Mouse (Mus musculus): ENCODE data around the gene Atxn3. TPM values are rescaled to one million over a fixed set of nuclear protein-coding genes. Genes with fewer than 3 reads are reported as not detected.
A peak's percentile ranks its signal among the peaks of the same experiment; 100 is the strongest.
"Not testable (repeated sequence)": the region's sequence is repeated elsewhere in the genome, so short reads cannot be mapped to it uniquely, and the experiment has no call there.

Atxn3 gene
- polyA plus RNA-seq, 1 experiment from 2014 or later, result 10.7 TPM

DNA sequence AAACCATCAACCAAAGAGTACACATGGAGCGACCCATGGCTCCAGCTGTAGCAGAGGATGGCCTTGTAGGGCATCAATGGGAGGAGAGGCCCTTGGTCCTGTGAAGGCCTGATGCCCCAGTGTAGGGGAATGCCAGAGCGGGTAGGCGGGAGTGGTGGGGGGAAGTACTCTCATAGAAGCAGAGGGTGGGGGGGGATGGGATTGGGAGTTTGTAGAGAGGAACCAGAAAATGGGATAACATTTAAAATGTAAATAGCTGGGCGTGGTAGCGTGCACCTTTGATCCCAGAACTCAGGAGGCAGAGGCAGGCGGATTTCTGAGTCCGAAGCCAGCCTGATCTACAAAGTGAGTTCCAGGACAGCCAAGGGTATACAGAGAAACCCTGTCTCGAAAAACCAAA is 2.2 kb downstream of the Atxn3 start:
- not testable (repeated sequence) for H3K9me3 ChIP-seq; H3K4me2 ChIP-seq; H3K27ac ChIP-seq; H3K36me3 ChIP-seq; H3K4me3 ChIP-seq; H3K27me3 ChIP-seq; H3K9ac ChIP-seq; ATAC-seq (ENCODE audit: insufficient number of reproducible peaks, insufficient read depth, low FRiP score, low TSS enrichment, low read depth)
- H3K4me1 ChIP-seq, result peaks cover 16% of the 10 kb centered on the region
- 95% methylated on average over 8 of the region's 8 CpGs for WGBS

DNA sequence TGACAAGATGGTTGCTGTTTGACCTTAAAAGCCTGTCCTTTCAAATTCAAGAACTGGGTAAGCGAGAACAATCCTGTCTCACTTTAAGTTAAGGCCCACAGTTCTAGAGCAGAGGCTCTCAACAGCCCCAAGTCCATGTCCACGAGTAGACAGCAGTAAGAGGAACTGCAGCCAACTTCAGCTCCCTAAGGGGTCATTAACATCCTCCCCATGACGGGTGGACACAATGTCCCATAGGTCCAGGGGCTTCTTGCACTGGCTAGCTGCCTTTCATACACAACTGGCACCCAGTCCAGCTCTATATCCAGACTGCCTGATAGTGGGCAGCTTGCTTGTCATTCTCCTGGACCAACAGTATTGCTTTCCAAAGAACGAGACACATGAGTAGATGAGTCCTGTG is 9.2 kb downstream of the Atxn3 start:
- no peaks in the 10 kb centered on the region for H3K4me1 ChIP-seq
- H3K4me2 ChIP-seq, result no peak overlapping the region
- H3K9ac ChIP-seq, result no peak overlapping the region
- no peak overlapping the region for H3K4me3 ChIP-seq
- H3K36me3 ChIP-seq, result peaks cover 34% of the 10 kb centered on the region
- no peaks in the 10 kb centered on the region for H3K27me3 ChIP-seq
- no peak for ATAC-seq (ENCODE audit: insufficient number of reproducible peaks, insufficient read depth, low FRiP score, low TSS enrichment, low read depth)
- WGBS, result 76% methylated on average over 4 of the region's 4 CpGs
- no peak overlapping the region for H3K27ac ChIP-seq
- H3K9me3 ChIP-seq, result no peaks in the 10 kb centered on the region

DNA sequence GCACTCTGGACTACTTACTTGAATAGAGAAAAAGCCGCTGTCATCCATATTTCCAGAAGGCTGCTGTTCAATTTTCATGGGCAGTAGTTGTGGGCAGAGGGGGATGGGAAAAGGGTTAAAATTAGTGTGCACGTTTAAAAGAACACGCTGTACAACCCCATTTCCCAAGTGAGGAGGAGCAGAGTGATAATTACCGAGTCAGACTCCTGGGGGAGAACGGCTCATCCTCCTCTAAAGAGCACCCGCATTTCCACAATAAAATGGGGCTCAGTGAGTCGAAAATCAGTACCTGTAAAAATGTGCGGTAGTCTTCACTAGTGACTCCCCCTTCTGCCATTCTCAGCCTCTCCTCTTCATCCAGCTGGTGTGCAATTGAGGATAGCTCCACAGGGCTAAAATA is 10.1 kb downstream of the Atxn3 start:
- Histone ChIP-seq H3K9ac (no peak overlapping the region), H3K4me1 (no peaks in the 10 kb centered on the region), H3K36me3 (peaks cover 38% of the 10 kb centered on the region), H3K9me3 (no peaks in the 10 kb centered on the region), H3K27me3 (no peaks in the 10 kb centered on the region), H3K4me3 (no peak overlapping the region), H3K4me2 (no peak overlapping the region), H3K27ac (no peak overlapping the region)
- no peak for ATAC-seq (ENCODE audit: insufficient number of reproducible peaks, insufficient read depth, low FRiP score, low TSS enrichment, low read depth)
- 90% methylated on average over 8 of the region's 8 CpGs for WGBS

DNA sequence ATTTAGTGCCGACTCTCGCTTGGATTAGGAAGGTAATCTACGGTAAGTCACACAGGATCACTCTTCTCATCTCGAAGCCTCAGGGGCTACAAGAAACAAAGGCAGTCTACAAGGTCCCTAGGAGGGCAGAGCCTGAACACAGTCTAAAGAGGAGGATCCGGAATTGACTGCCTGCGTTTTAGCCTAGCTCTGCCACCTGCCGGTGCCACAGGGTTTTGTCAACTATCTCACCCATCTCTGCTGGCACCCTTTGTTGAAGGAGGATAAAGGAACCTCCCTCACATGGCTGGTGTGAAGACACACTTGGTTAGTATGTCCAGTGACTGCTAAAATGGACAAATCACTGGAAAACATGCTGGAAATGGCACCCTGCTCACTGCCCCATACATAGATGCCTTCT is 20.5 kb downstream of the Atxn3 start:
- H3K27me3 ChIP-seq, result no peaks in the 10 kb centered on the region
- WGBS, result 82% methylated on average over 7 of the region's 7 CpGs
- peaks cover 81% of the 10 kb centered on the region for H3K36me3 ChIP-seq
- no peak overlapping the region for H3K9ac ChIP-seq
- H3K4me2 ChIP-seq, result no peak overlapping the region
- H3K4me1 ChIP-seq, result no peaks in the 10 kb centered on the region
- H3K27ac ChIP-seq, result no peak overlapping the region
- H3K4me3 ChIP-seq, result no peak overlapping the region
- peaks cover 5% of the 10 kb centered on the region; the same call in 1 of the 2 replicates for H3K9me3 ChIP-seq
- ATAC-seq (ENCODE audit: insufficient number of reproducible peaks, insufficient read depth, low FRiP score, low TSS enrichment, low read depth), result no peak

DNA sequence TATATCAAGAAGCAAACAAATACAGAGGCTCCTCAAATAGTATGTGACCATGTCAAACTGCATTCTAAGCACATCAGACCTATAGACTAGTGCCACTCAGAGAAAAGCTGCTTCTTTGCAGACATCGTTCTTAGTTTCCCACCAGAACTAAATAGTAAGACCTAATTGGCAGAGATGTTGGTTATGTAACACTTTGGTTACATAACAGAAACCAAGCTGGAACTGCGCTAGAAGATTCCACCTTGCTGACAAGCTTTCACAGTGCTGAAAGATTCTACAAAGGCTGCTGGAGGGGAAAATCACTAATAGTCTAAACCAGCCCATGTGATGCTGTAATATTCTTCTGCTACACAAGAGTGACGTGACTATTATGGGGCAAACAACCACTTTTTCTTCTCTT is 22.8 kb downstream of the Atxn3 start:
- Histone ChIP-seq H3K9ac (no peak overlapping the region), H3K27ac (no peak overlapping the region), H3K27me3 (no peaks in the 10 kb centered on the region), H3K4me1 (no peaks in the 10 kb centered on the region), H3K4me3 (no peak overlapping the region), H3K9me3 (0 out of 2 replicates have a peak, but pooled peaks cover 5% of the 10 kb centered on the region), H3K36me3 (peaks cover 82% of the 10 kb centered on the region), H3K4me2 (no peak overlapping the region)
- no peak for ATAC-seq (ENCODE audit: insufficient number of reproducible peaks, insufficient read depth, low FRiP score, low TSS enrichment, low read depth)
- 92% methylated on average over 3 of the region's 3 CpGs for WGBS

DNA sequence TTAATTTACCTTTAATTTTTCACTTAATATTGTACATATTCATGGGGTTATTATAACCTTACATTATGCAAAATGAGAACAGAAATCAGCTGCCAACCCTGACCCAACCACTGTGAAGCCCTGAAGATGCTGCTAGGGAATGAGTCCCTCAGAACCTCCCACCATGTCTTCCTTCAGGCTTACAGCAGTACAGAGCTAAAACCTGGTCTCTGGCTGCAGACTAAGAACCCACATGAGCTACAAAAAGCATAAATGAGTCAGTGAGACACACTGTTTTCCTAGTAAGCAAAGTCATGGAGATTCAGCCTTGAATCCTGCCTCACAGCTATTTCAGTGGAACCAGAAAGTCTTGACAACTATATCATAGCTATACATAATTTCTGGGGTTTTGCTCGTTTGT is 29.6 kb downstream of the Atxn3 start:
- ATAC-seq (ENCODE audit: insufficient number of reproducible peaks, insufficient read depth, low FRiP score, low TSS enrichment, low read depth), result no peak
- H3K36me3 ChIP-seq, result peaks cover 83% of the 10 kb centered on the region
- H3K27ac ChIP-seq, result no peak overlapping the region
- no peak overlapping the region for H3K4me3 ChIP-seq
- H3K27me3 ChIP-seq, result no peaks in the 10 kb centered on the region
- 83% methylated on average over 1 of the region's 1 CpGs for WGBS
- H3K9me3 ChIP-seq, result no peaks in the 10 kb centered on the region
- H3K4me1 ChIP-seq, result no peaks in the 10 kb centered on the region
- H3K9ac ChIP-seq, result no peak overlapping the region
- H3K4me2 ChIP-seq, result no peak overlapping the region

DNA sequence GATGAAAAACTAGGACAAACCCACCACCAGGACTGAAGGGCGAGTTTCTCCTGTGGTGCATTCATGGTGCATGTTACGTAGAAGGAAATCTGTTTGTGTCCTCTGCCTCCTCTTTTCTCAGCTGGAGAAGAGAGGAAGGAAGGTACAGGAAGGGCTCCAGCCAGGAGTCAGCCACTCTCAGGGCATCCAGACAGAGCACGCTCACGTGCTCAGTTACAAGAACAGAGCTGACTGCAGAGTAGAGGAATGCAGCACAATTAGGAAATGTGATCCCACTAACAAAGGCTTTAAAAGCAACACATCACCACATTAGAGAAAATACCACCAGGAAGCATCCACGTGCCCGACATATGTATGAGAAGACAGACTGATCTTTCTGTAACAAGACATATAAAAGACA is 35.7 kb downstream of the Atxn3 start:
- Histone ChIP-seq H3K27ac (0 out of 2 replicates have a peak overlapping the region, but pooled peaks have one; percentile 17), H3K9me3 (no peaks in the 10 kb centered on the region), H3K4me1 (no peaks in the 10 kb centered on the region), H3K36me3 (peaks cover 39% of the 10 kb centered on the region), H3K4me2 (no peak overlapping the region), H3K27me3 (no peaks in the 10 kb centered on the region), H3K9ac (no peak overlapping the region), H3K4me3 (no peak overlapping the region)
- no peak for ATAC-seq (ENCODE audit: insufficient number of reproducible peaks, insufficient read depth, low FRiP score, low TSS enrichment, low read depth)
- 57% methylated on average over 6 of the region's 6 CpGs for WGBS

DNA sequence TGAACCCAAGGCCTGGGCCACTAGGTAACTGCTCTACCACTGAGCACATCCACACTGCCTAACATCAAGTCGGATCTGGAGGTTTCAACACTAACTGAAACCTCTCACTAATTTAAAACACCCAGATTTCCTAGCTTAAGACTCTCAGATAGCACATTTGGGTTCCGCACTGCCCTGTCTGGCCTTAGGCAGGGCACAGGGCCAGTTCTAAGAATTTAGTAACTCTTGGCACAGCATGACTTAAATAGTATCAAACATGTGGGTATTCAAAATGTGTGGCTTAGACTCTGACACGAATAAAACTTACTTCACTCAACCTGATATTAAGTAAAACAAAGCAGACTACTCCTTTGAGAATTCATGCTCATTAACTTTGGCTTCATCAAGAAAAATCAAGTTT is 38.2 kb downstream of the Atxn3 start:
- no peaks in the 10 kb centered on the region for H3K27me3 ChIP-seq
- no peak overlapping the region for H3K9ac ChIP-seq
- no peak overlapping the region for H3K4me3 ChIP-seq
- H3K27ac ChIP-seq, result no peak overlapping the region
- ATAC-seq (ENCODE audit: insufficient number of reproducible peaks, insufficient read depth, low FRiP score, low TSS enrichment, low read depth), result no peak
- 81% methylated on average over 3 of the region's 3 CpGs for WGBS
- H3K9me3 ChIP-seq, result no peaks in the 10 kb centered on the region
- no peak overlapping the region for H3K4me2 ChIP-seq
- no peaks in the 10 kb centered on the region for H3K4me1 ChIP-seq
- H3K36me3 ChIP-seq, result peaks cover 16% of the 10 kb centered on the region

DNA sequence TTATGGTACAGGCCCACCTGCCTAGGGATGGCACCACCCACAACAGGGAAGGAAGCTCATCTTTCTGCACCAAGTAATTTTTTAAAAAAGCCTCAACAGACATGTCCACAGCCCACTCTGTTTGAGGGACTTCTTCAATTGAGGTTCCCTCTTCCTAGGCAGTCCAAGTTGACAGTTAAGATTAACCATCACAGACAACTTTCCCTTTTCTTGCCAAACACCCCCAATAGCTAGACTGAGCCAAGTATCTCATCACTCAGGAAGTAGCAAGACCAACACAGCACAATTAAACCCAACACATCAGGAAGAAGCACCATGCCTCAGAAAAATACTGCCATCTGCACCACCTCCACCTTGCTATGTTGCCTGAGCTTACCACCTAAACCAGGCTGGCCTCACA is 40.9 kb downstream of the Atxn3 start:
- peaks cover under 1% of the 10 kb centered on the region; the same call in 1 of the 2 replicates for H3K36me3 ChIP-seq
- no peak for ATAC-seq (ENCODE audit: insufficient number of reproducible peaks, insufficient read depth, low FRiP score, low TSS enrichment, low read depth)
- no peak overlapping the region for H3K27ac ChIP-seq
- no peak overlapping the region for H3K9ac ChIP-seq
- H3K27me3 ChIP-seq, result no peaks in the 10 kb centered on the region
- H3K4me2 ChIP-seq, result no peak overlapping the region
- no peaks in the 10 kb centered on the region for H3K9me3 ChIP-seq
- 0 out of 2 replicates have a peak, but pooled peaks cover 5% of the 10 kb centered on the region for H3K4me1 ChIP-seq
- no peak overlapping the region for H3K4me3 ChIP-seq

DNA sequence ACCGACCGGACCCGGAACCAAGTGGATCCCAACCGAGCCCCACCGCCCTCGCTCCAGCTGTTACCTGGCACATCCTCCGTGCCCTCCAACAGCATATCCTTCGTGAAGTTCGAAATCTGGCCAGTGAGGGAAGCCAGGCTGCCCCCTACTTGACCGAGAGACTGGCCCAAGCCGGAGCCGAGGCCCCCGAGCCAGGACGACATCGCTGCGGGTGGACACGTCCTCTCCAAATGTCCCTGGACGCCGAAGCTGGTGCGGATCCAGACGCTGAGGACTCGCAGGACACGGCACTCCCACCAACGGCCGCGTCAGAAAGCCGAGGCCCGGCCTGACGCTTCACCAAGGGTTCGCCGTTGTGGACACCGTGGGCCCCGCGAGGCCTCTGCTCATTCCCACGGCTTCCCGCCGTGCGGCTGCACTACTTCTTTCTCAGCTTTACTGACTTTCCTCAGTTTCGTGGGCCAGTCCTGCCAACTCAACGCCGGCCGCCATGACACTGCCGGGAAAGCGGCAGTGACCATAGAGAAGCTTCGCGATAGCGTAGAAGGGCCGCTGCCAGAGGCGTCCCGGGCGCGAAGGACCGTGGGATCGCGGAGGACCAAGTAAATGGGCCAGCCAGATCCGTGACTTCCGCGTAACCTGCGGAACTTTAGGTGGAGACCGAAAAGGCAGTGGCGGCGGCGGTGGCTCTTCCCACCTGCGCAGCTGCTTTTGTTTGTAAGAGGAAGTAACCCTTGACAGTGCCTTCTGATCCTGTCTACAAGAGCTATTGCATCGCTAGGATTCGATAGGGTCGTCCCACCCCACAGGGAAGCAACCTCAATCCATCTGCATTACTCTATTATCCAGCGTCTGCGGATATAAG is 45.2 kb downstream of the Atxn3 start, which contains the start of gene Trip11:
Gene Trip11 (minus strand): TSS at position 642 of the 865 bp plus-strand sequence.
- 0 out of 2 replicates have a peak, but pooled peaks cover 4% of the 10 kb centered on the region for H3K9me3 ChIP-seq
- H3K9ac ChIP-seq, result peak within 1 kb of the TSS; percentile 95
- H3K27me3 ChIP-seq, result no peaks in the 10 kb centered on the region
- H3K4me2 ChIP-seq, result peak within 1 kb of the TSS; percentile 74
- H3K27ac ChIP-seq, result peak within 1 kb of the TSS; percentile 90
- peaks cover 16% of the 10 kb centered on the region for H3K36me3 ChIP-seq
- H3K4me3 ChIP-seq, result peak within 1 kb of the TSS; percentile 74
- peak; percentile 94 for ATAC-seq (ENCODE audit: insufficient number of reproducible peaks, insufficient read depth, low FRiP score, low TSS enrichment, low read depth)
- under 1% methylated on average over 69 of the region's 69 CpGs for WGBS
- H3K4me1 ChIP-seq, result peaks cover 21% of the 10 kb centered on the region

DNA sequence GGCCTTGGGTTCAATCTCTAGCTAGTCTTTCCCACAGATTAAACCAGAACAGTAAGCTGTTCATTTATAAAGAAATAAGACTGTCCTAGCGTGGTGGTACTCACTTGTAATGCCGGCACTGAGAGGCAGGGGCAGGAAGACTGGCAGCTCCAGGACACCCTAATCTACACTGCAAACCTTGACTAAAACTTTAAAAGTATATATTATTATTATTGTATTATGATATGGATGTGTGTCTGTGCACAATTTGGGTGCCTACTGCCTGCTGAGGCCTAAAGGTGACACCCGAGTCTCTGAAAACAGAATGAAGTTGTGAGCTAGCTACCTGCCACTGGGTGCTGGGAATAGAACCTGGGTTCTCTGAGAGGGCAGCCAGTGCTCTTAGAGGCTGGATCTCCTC is 46.7 kb downstream of the Atxn3 start:
- peak overlapping the region; percentile 74 for H3K4me2 ChIP-seq
- H3K4me3 ChIP-seq, result peak overlapping the region; percentile 74
- 0 out of 2 replicates have a peak, but pooled peaks cover 4% of the 10 kb centered on the region for H3K9me3 ChIP-seq
- no peak overlapping the region for H3K27ac ChIP-seq
- peaks cover 21% of the 10 kb centered on the region for H3K4me1 ChIP-seq
- H3K36me3 ChIP-seq, result peaks cover 16% of the 10 kb centered on the region
- WGBS, result 87% methylated on average over 3 of the region's 3 CpGs
- ATAC-seq (ENCODE audit: insufficient number of reproducible peaks, insufficient read depth, low FRiP score, low TSS enrichment, low read depth), result no peak
- H3K9ac ChIP-seq, result peak overlapping the region; percentile 95; the same call in 1 of the 2 replicates
- H3K27me3 ChIP-seq, result no peaks in the 10 kb centered on the region

DNA sequence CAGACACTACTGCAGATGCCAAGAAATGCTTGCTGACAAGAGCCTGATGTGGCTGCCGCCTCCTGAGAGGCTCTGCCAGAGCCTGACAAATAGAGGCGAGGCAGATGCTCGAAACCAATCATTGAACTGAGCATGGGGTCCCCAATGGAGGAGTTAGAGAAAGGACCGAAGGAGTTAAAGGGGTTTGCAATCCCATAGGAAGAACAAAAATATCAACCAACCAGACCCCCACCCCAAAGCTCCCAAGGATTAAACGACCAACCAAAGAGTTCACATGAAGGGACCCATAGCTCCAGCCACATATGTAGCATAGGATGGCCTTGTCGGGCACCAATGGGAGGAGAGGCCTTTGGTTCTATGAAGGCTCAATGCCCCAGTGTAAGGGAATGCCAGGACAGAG is 47.7 kb downstream of the Atxn3 start:
- peaks cover 18% of the 10 kb centered on the region for H3K36me3 ChIP-seq
- no peak overlapping the region for H3K27ac ChIP-seq
- H3K4me1 ChIP-seq, result peaks cover 29% of the 10 kb centered on the region
- ATAC-seq (ENCODE audit: insufficient number of reproducible peaks, insufficient read depth, low FRiP score, low TSS enrichment, low read depth), result no peak
- no peak overlapping the region for H3K4me3 ChIP-seq
- no peak overlapping the region for H3K9ac ChIP-seq
- H3K4me2 ChIP-seq, result no peak overlapping the region
- WGBS, result 94% methylated on average over 6 of the region's 6 CpGs
- H3K9me3 ChIP-seq, result 0 out of 2 replicates have a peak, but pooled peaks cover 4% of the 10 kb centered on the region
- no peaks in the 10 kb centered on the region for H3K27me3 ChIP-seq

Data from embryonic facial prominence, embryonic 13.5 days (tissue).